Mouse (Mus musculus): ENCODE measurements around the gene Tm9sf2.

Gene Tm9sf2

DNA sequence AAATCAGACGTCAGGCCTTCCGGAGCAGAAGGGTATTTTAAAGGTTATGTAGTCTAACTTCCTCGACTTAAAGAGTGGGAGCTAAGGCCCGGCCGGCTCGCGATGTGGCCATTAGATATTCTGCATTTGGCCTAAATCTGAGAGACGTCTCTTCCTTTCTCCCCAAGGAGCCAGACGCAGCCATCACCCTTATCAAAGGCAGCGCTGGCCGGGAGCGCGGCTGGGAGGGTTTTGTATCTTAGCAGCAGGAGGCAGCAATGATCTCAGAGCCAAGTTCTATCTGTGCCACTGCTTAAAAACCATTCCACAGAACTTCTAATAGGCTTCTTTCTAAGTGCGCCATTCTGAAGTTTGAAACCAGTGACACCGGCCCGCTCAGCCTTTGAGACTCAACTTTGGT lies 72.4 kb downstream of the Tm9sf2 start:
- no peak for DNase-seq (ENCODE audit: low spot score)

DNA sequence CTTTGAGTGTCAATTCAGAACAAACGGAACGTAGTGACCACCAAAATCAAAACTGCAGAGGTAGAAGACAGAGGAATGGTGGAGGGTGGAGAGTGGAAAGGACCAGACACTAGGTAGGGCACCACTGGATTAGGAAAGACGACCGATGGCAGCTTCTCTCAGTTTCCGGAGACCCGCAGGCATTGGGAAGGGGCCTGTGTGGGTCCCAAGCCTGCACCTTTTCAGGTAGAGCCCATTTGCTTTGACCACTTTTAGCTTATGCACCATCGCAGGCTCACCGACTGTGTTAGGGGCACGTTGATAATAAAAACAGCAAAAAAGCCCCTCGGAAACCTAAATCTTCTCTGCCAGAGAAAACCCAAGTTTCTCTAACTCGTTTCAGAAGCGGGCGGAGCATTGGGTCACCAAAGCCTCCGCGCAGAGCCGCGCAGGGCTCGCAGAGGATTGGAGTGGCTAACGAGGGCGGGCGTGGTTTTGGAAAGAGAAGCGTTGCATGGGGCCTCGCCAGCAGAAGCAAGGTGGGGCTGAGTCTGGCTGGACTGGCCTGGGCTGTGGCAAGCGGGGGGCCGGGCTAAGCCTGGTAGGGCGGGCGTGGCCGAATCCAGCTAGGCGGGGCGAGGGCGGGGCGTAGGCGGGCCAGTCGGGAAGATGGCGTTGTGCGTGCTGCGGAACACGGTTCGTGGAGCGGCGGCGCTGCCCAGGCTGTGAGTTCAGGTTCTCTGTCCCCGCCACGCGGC lies 74.4 kb downstream of the Tm9sf2 start, which contains the start of gene Clybl:
Gene Clybl (plus strand): TSS at position 627 of the 737 bp plus-strand sequence.
- peak; percentile 98 for DNase-seq (ENCODE audit: low spot score)

DNA sequence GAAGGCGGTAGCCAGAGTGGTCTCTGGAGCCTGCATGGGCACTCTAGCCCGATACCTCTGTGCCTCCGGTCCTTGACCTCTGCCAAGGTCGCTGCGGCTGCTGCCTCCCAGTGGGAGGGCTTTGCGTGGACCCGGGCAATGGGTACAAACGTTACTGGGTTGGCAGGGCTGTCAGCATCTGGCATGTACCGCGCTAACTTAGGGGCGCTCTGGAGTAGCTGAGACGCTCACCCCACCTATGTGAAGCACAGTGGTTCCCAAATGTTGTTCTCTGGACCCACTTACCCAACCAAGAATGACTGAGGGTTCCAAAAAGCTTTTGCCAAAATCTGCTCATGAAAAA lies 74.9 kb downstream of the Tm9sf2 start:
- DNase-seq (ENCODE audit: low spot score) = no peak

DNA sequence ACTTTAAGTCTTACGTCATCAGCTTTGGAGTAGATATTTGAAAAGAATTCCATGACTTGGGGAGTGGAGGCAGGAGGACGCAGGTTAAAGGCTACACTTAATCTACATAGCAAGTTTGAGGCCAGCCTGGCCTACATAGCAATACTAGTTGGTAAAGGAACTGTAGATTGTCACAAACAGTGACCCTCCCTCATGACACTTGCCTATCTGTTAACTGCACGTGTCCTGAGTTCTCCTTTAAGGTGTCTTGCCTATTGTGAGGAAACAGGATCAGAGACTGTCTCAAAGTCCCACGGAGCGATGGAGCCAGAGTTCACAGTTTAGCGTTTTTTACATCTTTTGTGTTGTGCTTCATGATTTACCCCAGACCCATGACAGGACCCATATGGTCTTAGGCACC lies 75.4 kb downstream of the Tm9sf2 start:
- DNase-seq (ENCODE audit: low spot score) = no peak

DNA sequence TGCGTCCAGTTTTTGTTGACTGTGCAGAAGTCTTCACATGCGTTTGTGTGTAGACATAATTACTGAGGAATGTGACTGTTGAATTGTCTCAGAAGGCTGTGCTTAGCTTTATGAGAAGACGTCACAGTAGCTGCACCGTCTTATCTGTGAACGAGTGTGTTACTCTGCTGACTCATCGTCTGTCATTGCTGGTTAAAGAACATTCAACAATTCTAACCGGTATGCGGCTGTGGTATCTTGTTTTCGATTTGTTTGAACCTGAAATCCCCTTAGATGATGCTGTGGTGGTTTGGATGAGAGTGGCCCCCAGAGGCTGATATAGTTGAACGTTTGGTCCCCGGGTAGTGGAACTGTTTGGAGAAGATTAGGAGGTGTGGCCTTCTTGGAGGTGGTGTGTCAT lies 77.1 kb downstream of the Tm9sf2 start:
- peak; percentile 32 for DNase-seq (ENCODE audit: low spot score)

DNA sequence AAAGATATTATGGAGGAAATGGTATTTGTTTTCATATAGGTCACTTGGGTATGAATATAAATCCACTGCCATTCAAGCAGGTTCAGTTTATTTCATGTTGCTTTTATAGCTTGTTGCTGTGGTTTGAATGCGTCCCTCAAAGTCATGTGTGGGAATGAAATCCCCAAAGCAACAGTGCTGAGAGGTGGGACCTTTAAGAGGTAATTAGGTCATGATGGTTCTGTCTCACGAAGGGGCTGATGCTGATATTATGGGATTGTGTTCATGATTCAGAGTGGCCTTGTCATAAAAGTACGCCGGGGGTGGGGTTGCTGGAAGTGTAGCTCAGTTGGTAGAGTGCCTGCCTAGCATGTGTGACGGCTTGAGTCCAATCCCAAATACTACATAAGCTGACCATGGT lies 81.4 kb downstream of the Tm9sf2 start:
- DNase-seq (ENCODE audit: low spot score) = no peak

GRCm38 (mm10) chr14:122189901-122190300 lies 83.1 kb downstream of the Tm9sf2 start:
- no peak for DNase-seq (ENCODE audit: low spot score)

DNA sequence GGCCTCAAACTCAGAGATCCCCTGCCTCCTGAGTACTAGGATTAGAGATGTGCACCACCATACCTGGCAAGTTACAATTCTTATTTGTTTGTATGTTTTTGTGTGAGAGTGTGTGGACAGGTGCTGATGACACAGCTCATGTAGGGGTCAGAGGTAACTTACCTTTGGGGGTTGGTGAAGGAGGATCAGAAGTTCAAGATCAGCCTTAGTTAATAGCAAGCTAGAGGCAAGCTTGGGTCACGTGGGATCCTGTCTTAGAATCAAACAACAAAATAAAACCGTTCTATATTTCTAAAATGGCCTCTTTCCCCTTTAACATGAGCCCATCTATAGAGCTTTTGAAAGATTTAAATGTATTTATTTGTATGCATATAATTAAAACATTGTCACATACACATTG lies 83.7 kb downstream of the Tm9sf2 start:
- DNase-seq (ENCODE audit: low spot score) = no peak

DNA sequence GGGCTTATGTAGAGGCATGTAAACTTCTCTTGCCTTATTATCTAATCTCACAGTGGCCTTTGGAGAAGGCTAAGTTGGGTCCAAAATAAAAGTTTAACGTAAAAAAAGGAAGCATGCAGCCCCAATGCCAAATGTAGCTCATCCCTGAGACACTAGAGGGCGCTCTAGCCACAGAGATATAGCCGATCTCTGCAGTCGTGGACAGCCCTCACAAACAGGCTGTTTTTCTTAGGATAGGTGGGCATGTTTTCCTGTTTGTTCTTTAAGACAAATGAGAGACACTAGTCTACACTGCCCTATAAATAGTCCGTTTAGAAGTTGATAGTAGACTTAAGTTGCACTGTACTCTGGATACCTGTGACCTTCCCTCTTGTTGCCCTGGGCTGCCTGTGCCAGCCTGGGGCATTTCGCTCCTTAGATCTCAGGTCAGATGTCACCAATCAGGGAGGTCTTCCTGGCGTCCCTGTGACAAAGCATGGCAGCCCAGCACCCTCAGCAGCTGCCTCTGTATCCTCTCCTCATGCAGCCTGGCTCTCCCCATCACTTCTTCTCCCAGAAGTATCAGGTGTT lies 84.2 kb downstream of the Tm9sf2 start:
- peak; percentile 36 for DNase-seq (ENCODE audit: low spot score)

- DNase-seq (ENCODE audit: low spot score) = no peak
Observed at GRCm38 (mm10) chr14:122194630-122195029, 87.8 kb downstream of the Tm9sf2 start.

- no peak for DNase-seq (ENCODE audit: low spot score)
Observed at GRCm38 (mm10) chr14:122196851-122197250, 90.0 kb downstream of the Tm9sf2 start.

DNA sequence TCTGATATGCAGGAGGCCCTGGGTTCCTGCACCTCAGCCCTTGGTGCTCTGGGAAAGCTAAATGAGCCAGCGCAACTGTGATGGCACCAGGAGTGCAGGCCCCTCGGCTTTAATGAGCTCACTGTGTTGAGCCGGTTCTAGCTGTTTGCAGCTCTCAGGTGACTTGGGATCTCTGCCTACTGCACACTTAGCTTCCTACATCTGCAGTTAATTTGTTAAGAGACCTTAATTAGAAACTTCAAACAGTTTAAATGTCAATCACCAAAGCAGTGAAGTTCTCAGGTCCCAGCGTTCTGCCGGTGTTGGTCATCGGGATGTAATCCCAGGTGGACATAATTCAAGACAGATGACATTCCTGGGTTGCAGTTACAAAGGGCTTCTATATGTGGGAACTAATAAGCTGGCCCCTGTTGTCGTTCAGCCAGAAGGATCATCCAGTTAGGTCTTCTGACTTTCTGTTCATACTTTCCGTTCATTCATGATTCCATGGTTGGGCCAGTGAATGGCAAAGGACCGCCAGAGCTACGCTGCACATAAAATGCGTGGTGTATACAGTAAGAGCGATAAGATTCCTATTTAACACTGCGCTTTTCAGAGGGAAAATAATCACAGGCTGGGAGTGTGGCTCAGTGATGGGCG lies 93.5 kb downstream of the Tm9sf2 start:
- no peak for DNase-seq (ENCODE audit: low spot score)

DNA sequence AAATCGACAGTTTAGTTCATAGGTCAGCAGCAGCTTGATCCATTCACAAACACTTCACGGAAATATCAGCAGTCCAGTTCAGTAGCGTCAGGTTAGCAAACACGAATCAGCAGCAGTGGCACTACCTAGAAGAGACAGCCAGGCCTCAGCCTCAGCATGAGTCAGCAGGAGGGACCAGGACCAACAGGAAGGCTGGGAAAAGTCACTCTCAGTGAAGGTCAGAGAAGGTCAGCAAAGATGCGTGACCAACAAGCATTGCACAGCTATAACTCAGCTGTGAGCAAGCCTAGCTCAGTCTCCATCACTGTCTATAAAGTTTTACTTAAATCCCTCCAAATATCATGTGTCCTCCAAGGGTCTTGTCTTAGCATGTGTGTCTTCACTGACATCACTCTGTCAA lies 102.3 kb downstream of the Tm9sf2 start:
- no peak for DNase-seq (ENCODE audit: low spot score)

All from spleen, adult 12 weeks (tissue).